Mouse (Mus musculus) skeletal muscle tissue, postnatal 0 days (tissue): ENCODE data around the gene Carhsp1. TPM values are rescaled to one million over a fixed set of nuclear protein-coding genes. Genes with fewer than 3 reads are reported as not detected.

Experiments
- microRNA-seq, 2 experiments: library from miRNA; unstranded; fragments of <30 nt; microRNA quantifications; one replicate each; pipeline ENCODE4; 2016
- polyA plus RNA-seq: library from polyadenylated mRNA; unstranded; fragments of >200 nt; fragmentation: Nextera tagmentation; extraction: Ambion mirVana; gene quantifications from 2 replicates; pipeline ENCODE4 v1.2.1, GENCODE M21; 2015

Gene Carhsp1
- 41.9 and 49.2 TPM in 2 replicates for polyA plus RNA-seq

DNA sequence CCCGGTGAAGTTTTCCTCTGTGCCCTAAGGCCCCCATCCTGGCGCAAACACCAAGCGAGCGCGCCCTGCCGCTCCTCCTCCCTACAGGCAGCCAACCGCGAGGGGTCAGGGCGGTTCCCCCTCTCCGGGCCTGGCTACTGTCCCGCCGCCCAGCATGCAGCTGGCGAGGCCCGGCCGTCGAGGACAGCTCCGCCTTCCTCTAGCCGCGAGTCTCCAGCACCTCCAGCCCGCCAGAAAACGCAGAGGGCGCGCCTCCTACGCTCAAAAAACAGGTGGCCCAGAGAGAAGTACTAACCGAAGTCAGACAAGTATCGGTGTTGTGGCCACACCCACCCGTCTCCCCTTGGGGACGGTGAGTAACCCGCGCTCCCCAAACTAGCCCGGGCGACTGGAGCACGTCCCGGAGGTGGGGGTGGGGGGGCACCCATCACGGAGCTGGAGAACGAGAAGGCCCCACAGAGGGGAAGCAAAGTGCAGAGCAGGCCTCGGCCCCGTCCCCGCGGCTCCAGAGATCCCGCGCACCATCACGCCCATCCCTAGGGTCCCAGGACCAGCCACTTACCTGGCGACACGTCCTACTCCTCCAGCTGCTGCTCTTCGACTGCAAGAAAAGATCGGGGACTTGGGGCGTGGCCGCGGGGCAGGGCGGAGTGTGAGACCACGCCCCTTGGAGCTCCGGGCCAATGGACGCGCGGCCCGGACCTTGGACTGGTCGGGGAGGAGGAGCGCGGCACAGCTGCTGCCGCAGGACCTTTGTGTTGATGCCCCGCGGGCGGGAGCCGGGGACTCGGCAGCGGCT is at the start of gene Carhsp1:
Carhsp1 (minus strand) TSS at position 605 of the 799 bp plus-strand sequence.

GRCm38 (mm10) chr16:8680470-8680869 is 8.5 kb upstream of the Carhsp1 start, which contains the start of gene Gm5767:
Gene Gm5767 (plus strand): TSS chr16:8680770.

DNA sequence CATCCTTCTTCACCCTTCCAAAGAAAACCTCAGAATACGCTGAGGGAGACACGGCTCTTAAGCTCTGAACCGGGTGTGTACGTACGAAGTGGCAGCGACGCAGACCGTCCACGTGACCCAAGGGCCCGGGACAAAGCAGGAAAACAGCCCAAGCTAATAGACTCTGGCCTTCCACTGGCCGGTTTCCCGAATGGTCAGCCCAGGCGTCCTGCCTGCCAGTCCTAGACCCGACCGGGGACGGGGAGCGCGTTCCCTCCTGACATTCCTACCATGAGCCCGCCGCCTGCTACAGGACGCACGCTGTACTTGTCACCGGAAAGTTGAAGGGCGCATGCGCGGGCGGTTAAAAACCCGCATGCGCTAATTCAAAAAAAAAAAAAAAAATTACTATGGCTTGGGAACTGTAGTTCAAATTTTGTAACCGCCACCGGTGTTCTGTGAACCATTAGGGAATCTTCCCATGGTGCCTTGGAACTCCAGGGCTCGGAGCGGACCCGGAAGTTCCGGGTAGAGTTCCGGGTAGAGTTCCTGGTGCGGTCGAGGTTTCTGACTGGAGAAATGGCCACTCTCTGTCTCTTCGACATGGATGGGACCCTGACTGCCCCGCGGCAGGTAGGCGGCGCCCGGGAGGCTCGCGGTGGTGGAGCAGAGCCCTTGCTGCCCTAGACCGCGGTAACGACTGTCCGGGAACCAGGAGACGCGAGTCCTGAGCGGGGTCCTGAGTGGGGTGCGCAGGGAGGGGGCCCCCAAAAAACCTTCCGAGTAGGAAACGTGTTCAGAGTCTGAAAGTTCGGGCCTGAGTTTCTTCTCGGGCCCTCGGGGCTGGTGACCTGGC is 34.5 kb downstream of the Carhsp1 start, which contains the start of the genes Pmm2 and Tmem186:
Pmm2 (plus strand) TSS at position 458 of the 835 bp plus-strand sequence.
Tmem186 (minus strand) TSS at position 496 of the 835 bp plus-strand sequence.

Small RNAs within 50 kb of the gene (microRNA-seq; reads per million reads assigned to microRNA genes)
- 0 reads per million in 2 experiments for gene Gm22137

Other genes with a start within 250 kb of the Carhsp1 start
- gene Tmem114, start 247.0 kb downstream of the Carhsp1 start, polyA plus RNA-seq = not detected in 2 replicates
- gene Mettl22, start 201.4 kb downstream of the Carhsp1 start, polyA plus RNA-seq = 58.6 and 60.2 TPM in 2 replicates
- 6.7 and 7.1 TPM in 2 replicates for gene Abat, start 158.7 kb downstream of the Carhsp1 start, polyA plus RNA-seq
- gene Pmm2, start 34.5 kb downstream of the Carhsp1 start, polyA plus RNA-seq = 26.2 and 27.8 TPM in 2 replicates
- 10.7 and 11.2 TPM in 2 replicates for gene Tmem186, start 34.4 kb downstream of the Carhsp1 start, polyA plus RNA-seq
- gene Gm5767, start 8.6 kb upstream of the Carhsp1 start, polyA plus RNA-seq = not detected in 2 replicates
- gene Usp7, start 120.2 kb upstream of the Carhsp1 start, polyA plus RNA-seq = 8.4 and 9.6 TPM in 2 replicates
- 13.5 and 14.1 TPM in 2 replicates for gene 1810013L24Rik, start 157.9 kb upstream of the Carhsp1 start, polyA plus RNA-seq